Mouse (Mus musculus): ENCODE results near the gene Trpv1.

DNA sequence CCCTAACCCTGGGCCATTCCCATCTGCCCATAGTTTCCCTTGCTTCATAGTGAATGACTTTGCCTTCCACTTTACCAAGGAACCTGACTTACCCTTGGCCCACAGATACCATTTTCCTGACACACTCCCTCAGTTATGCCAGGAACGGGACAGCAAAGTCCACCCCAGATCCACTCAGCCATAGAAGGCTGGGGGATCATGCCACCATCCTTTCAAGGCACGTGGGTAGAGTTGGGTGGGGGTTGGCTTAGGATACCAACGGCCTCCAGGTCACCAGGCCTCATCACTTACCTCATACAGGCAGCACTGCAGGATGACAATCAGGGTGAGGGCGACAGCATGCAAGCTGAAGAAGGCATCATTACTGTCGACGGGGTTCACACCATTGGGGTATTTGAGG is 46.9 kb upstream of the Trpv1 start:
- TF ChIP-seq POLR2A (IDR thresholded peaks at IDR 0.05; ENCODE audit: low read depth, low read length) (no peak), CTCF (IDR thresholded peaks at IDR 0.05; ENCODE audit: borderline replicate concordance, insufficient read depth, low read length) (no peak)

Measured in embryonic fibroblast, embryonic 13.5 days (primary cell).